Mouse (Mus musculus): ENCODE measurements around the gene Catsperb. TPM values are rescaled to one million over a fixed set of nuclear protein-coding genes. Genes with fewer than 3 reads are reported as not detected.
"Not testable (repeated sequence)": the region's sequence is repeated elsewhere in the genome, so short reads cannot be mapped to it uniquely, and the experiment has no call there.

Catsperb gene
- not detected in 2 replicates for polyA plus RNA-seq (2016; fragmentation: Nextera tagmentation; extraction: Ambion mirVana)

GRCm38 (mm10) chr12:101404353-101404752, at the start of gene Catsperb:
Gene Catsperb (plus strand): TSS chr12:101404653.
- not testable (repeated sequence) for ATAC-seq (ENCODE audit: insufficient number of reproducible peaks, low FRiP score); H3K4me3 ChIP-seq; H3K4me1 ChIP-seq (replicated peaks); H3K9me3 ChIP-seq (replicated peaks); H3K9ac ChIP-seq; H3K4me2 ChIP-seq; H3K36me3 ChIP-seq; H3K27ac ChIP-seq (ENCODE audit: poor library complexity, severe bottlenecking); H3K27me3 ChIP-seq (replicated peaks)
- WGBS: 89% methylated on average over 1 of the region's 1 CpGs

GRCm38 (mm10) chr12:101361468-101361867, 43.0 kb upstream of the Catsperb start:
- H3K27me3 ChIP-seq (replicated peaks); ATAC-seq (ENCODE audit: insufficient number of reproducible peaks, low FRiP score); H3K36me3 ChIP-seq; H3K9ac ChIP-seq; H3K27ac ChIP-seq (ENCODE audit: poor library complexity, severe bottlenecking); H3K4me3 ChIP-seq; H3K4me1 ChIP-seq (replicated peaks); H3K4me2 ChIP-seq; H3K9me3 ChIP-seq (replicated peaks): not testable (repeated sequence)
- 71% methylated on average over 1 of the region's 1 CpGs for WGBS

- not testable (repeated sequence) for H3K9ac ChIP-seq; H3K4me1 ChIP-seq (replicated peaks); H3K27me3 ChIP-seq (replicated peaks); H3K4me2 ChIP-seq; H3K36me3 ChIP-seq; H3K4me3 ChIP-seq; H3K27ac ChIP-seq (ENCODE audit: poor library complexity, severe bottlenecking); ATAC-seq (ENCODE audit: insufficient number of reproducible peaks, low FRiP score); H3K9me3 ChIP-seq (replicated peaks)
- 75% methylated on average over 1 of the region's 1 CpGs for WGBS
These were observed 23.0 kb upstream of the Catsperb start for GRCm38 (mm10) chr12:101381460-101381859.

- no peaks in the 10 kb centered on the region for H3K9me3 ChIP-seq (replicated peaks)
- no peaks in the 10 kb centered on the region for H3K36me3 ChIP-seq
- WGBS: 72% methylated on average over 1 of the region's 1 CpGs
- no peak overlapping the region for H3K4me3 ChIP-seq
- no peak overlapping the region for H3K4me2 ChIP-seq
- no peaks in the 10 kb centered on the region for H3K27me3 ChIP-seq (replicated peaks)
- no peaks in the 10 kb centered on the region for H3K4me1 ChIP-seq (replicated peaks)
- H3K27ac ChIP-seq (ENCODE audit: poor library complexity, severe bottlenecking): no peak overlapping the region
- H3K9ac ChIP-seq: no peak overlapping the region
- no peak for ATAC-seq (ENCODE audit: insufficient number of reproducible peaks, low FRiP score)
These were observed 21.7 kb downstream of the Catsperb start for GRCm38 (mm10) chr12:101426131-101426530.

GRCm38 (mm10) chr12:101462051-101462450, 57.6 kb downstream of the Catsperb start:
- WGBS: 85% methylated on average over 5 of the region's 5 CpGs
- H3K36me3 ChIP-seq: no peaks in the 10 kb centered on the region
- H3K4me2 ChIP-seq: no peak overlapping the region
- no peaks in the 10 kb centered on the region for H3K9me3 ChIP-seq (replicated peaks)
- no peak for ATAC-seq (ENCODE audit: insufficient number of reproducible peaks, low FRiP score)
- no peak overlapping the region for H3K4me3 ChIP-seq
- no peaks in the 10 kb centered on the region for H3K27me3 ChIP-seq (replicated peaks)
- no peak overlapping the region for H3K9ac ChIP-seq
- H3K27ac ChIP-seq (ENCODE audit: poor library complexity, severe bottlenecking): no peak overlapping the region
- H3K4me1 ChIP-seq (replicated peaks): no peaks in the 10 kb centered on the region

- H3K9me3 ChIP-seq (replicated peaks): no peaks in the 10 kb centered on the region
- no peak overlapping the region for H3K4me2 ChIP-seq
- H3K4me1 ChIP-seq (replicated peaks): no peaks in the 10 kb centered on the region
- no peak overlapping the region for H3K9ac ChIP-seq
- H3K4me3 ChIP-seq: no peak overlapping the region
- ATAC-seq (ENCODE audit: insufficient number of reproducible peaks, low FRiP score): no peak
- no peak overlapping the region for H3K27ac ChIP-seq (ENCODE audit: poor library complexity, severe bottlenecking)
- H3K36me3 ChIP-seq: no peaks in the 10 kb centered on the region
- H3K27me3 ChIP-seq (replicated peaks): no peaks in the 10 kb centered on the region
These were observed 79.1 kb downstream of the Catsperb start for GRCm38 (mm10) chr12:101483571-101483970.

GRCm38 (mm10) chr12:101511326-101511725, 106.9 kb downstream of the Catsperb start:
- H3K27me3 ChIP-seq (replicated peaks); H3K27ac ChIP-seq (ENCODE audit: poor library complexity, severe bottlenecking); H3K36me3 ChIP-seq; H3K9me3 ChIP-seq (replicated peaks); H3K4me2 ChIP-seq; ATAC-seq (ENCODE audit: insufficient number of reproducible peaks, low FRiP score); H3K4me1 ChIP-seq (replicated peaks); H3K9ac ChIP-seq; H3K4me3 ChIP-seq: not testable (repeated sequence)
- WGBS: 77% methylated on average over 2 of the region's 2 CpGs

GRCm38 (mm10) chr12:101606622-101607021, 202.2 kb downstream of the Catsperb start:
- not testable (repeated sequence) for H3K4me1 ChIP-seq (replicated peaks); H3K27me3 ChIP-seq (replicated peaks); H3K27ac ChIP-seq (ENCODE audit: poor library complexity, severe bottlenecking); ATAC-seq (ENCODE audit: insufficient number of reproducible peaks, low FRiP score); H3K9ac ChIP-seq; H3K36me3 ChIP-seq; H3K4me2 ChIP-seq; H3K4me3 ChIP-seq; H3K9me3 ChIP-seq (replicated peaks)

GRCm38 (mm10) chr12:101633137-101633536, 228.7 kb downstream of the Catsperb start:
- no peaks in the 10 kb centered on the region for H3K9me3 ChIP-seq (replicated peaks)
- no peak overlapping the region for H3K9ac ChIP-seq
- WGBS: 82% methylated on average over 1 of the region's 1 CpGs
- H3K4me2 ChIP-seq: no peak overlapping the region
- H3K4me3 ChIP-seq: no peak overlapping the region
- ATAC-seq (ENCODE audit: insufficient number of reproducible peaks, low FRiP score): no peak
- no peaks in the 10 kb centered on the region for H3K27me3 ChIP-seq (replicated peaks)
- no peaks in the 10 kb centered on the region for H3K36me3 ChIP-seq
- no peaks in the 10 kb centered on the region for H3K4me1 ChIP-seq (replicated peaks)
- no peak overlapping the region for H3K27ac ChIP-seq (ENCODE audit: poor library complexity, severe bottlenecking)

GRCm38 (mm10) chr12:101667502-101667901, 263.0 kb downstream of the Catsperb start:
- Histone ChIP-seq H3K27ac (ENCODE audit: poor library complexity, severe bottlenecking) (no peak overlapping the region), H3K4me1 (replicated peaks) (no peaks in the 10 kb centered on the region), H3K27me3 (replicated peaks) (no peaks in the 10 kb centered on the region), H3K4me2 (no peak overlapping the region), H3K36me3 (no peaks in the 10 kb centered on the region), H3K9me3 (replicated peaks) (no peaks in the 10 kb centered on the region), H3K4me3 (no peak overlapping the region), H3K9ac (no peak overlapping the region)
- no peak for ATAC-seq (ENCODE audit: insufficient number of reproducible peaks, low FRiP score)
- 83% methylated on average over 2 of the region's 2 CpGs for WGBS

All from heart, embryonic 12.5 days (tissue).